Mouse (Mus musculus): ENCODE results near the gene Slc6a16. TPM values are rescaled to one million over a fixed set of nuclear protein-coding genes. Genes with fewer than 3 reads are reported as not detected.
A peak's percentile ranks its signal among the peaks of the same experiment; 100 is the strongest.

The Slc6a16 gene
- total RNA-seq, 1 experiment = 12.7 TPM

DNA sequence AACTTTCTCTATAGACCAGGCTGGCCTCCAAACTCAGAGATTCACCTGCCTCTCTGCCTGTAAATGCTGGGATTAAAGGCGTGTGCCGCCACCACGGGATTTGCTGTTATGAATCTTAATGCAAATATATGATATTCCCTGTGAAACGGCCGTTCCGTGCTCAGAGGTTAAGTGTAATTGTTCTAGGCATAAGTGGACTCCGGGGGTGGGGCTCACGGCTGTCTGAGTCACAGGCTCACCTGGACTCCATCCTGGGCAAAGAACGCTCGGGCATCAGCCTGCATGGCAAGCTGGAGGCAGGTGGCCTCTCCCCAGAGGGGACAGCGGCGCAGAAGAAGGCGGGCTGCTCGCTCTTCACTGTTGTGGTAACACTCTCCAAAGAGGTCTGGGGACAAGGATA is 75.7 kb downstream of the Slc6a16 start:
- peak overlapping the region in 1 of 2 experiments; percentile 25; a peak in 1 of 4 replicates for H3K4me3 ChIP-seq (ENCODE audit: insufficient read depth in 1 of 2, low read depth in 1 of 2, low read length in 2 of 2, poor library complexity in 1 of 2, severe bottlenecking in 1 of 2)

DNA sequence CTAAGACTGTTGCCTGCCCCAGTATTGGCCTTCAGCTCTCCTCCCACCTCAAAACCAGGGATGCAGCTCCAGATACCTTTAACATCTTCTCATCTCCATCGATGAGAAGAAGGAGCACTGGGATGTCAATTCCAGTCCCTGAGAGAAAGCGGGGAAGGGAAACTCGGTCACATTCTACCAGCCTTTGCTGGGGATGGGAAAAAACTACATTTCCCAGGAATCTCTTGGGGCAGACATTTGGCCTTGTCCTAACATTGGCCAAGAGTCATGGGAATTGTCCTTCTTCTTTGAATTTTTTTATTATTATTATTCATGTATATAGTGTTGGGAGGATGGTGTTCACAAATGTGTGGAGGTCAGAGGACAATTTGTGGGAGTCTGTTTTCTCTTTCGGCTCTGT is 81.4 kb downstream of the Slc6a16 start:
- no peaks in the 10 kb centered on the region for H3K9me3 ChIP-seq (ENCODE audit: control insufficient read depth, insufficient read depth, low read depth, low read length)
- no peak for DNase-seq (ENCODE audit: low read depth, low spot score)
- H3K9ac ChIP-seq (ENCODE audit: insufficient read depth, low read depth, low read length, poor library complexity, severe bottlenecking) = no peak overlapping the region
- TF ChIP-seq MAFK (IDR thresholded peaks at IDR 0.05; ENCODE audit: insufficient read depth, low read depth, low read length) = no peak
- TF ChIP-seq ZC3H11A (IDR thresholded peaks at IDR 0.05; ENCODE audit: borderline replicate concordance, low read depth, low read length) = no peak
- TF ChIP-seq HCFC1 (IDR thresholded peaks at IDR 0.05; ENCODE audit: borderline replicate concordance, insufficient read depth, low read length) = peak; percentile 73; the same call in 1 of the 2 replicates
- H3K27ac ChIP-seq (ENCODE audit: insufficient read depth, low read depth, low read length, poor library complexity, severe bottlenecking) = no peak overlapping the region
- H3K4me3 ChIP-seq (ENCODE audit: insufficient read depth in 1 of 2, low read depth in 1 of 2, low read length in 2 of 2, poor library complexity in 1 of 2, severe bottlenecking in 1 of 2) = no peak overlapping the region
- H3K36me3 ChIP-seq (ENCODE audit: control insufficient read depth, insufficient read depth, low read length, poor library complexity, severe bottlenecking) = peaks cover 24% of the 10 kb centered on the region; the same call in 1 of the 2 replicates
- H3K4me1 ChIP-seq (ENCODE audit: control insufficient read depth in 2 of 2, insufficient read depth in 2 of 2, low read length in 2 of 2, poor library complexity in 1 of 2) = peaks cover 0 to 7% of the 10 kb centered on the region in 2 experiments; a peak in 1 of 4 replicates
- in situ Hi-C loops (cut with MboI; ENCODE audit: low sequenced_read_pairs in 2 of 2, unreplicated experiment in 2 of 2) = no loop called here

More for the DNA sequence above, 75.7 kb downstream of the Slc6a16 start:
- TF ChIP-seq ZC3H11A (IDR thresholded peaks at IDR 0.05; ENCODE audit: borderline replicate concordance, low read depth, low read length) (no peak), CHD2 (IDR thresholded peaks at IDR 0.05; ENCODE audit: low read depth, low read length) (no peak), MAFK (IDR thresholded peaks at IDR 0.05; ENCODE audit: insufficient read depth, low read depth, low read length) (no peak), HCFC1 (IDR thresholded peaks at IDR 0.05; ENCODE audit: borderline replicate concordance, insufficient read depth, low read length) (no peak)
- Histone ChIP-seq H3K9me3 (ENCODE audit: control insufficient read depth, insufficient read depth, low read depth, low read length) (no peaks in the 10 kb centered on the region), H3K36me3 (ENCODE audit: control insufficient read depth, insufficient read depth, low read length, poor library complexity, severe bottlenecking) (peaks cover 23% of the 10 kb centered on the region; the same call in 1 of the 2 replicates), H3K4me1 (ENCODE audit: control insufficient read depth in 2 of 2, insufficient read depth in 2 of 2, low read length in 2 of 2, poor library complexity in 1 of 2) (peaks cover 0 to 7% of the 10 kb centered on the region in 2 experiments; a peak in 1 of 4 replicates), H3K27ac (ENCODE audit: insufficient read depth, low read depth, low read length, poor library complexity, severe bottlenecking) (no peak overlapping the region), H3K9ac (ENCODE audit: insufficient read depth, low read depth, low read length, poor library complexity, severe bottlenecking) (0 out of 2 replicates have a peak overlapping the region, but pooled peaks have one; percentile 10)
- in situ Hi-C loops (cut with MboI; ENCODE audit: low sequenced_read_pairs in 2 of 2, unreplicated experiment in 2 of 2) = no loop called here
- DNase-seq (ENCODE audit: low read depth, low spot score) = no peak

Other genes starting within 250 kb of the Slc6a16 start
- 45.9 and 68.4 TPM in 2 replicates for gene Irf3, start 243.4 kb upstream of the Slc6a16 start, total RNA-seq (2012; rRNA removed)
- gene Bcl2l12, start 242.4 kb upstream of the Slc6a16 start, total RNA-seq (2012; rRNA removed) = 11.9 and 13.0 TPM in 2 replicates
- 39.0 and 39.2 TPM in 2 replicates for gene Scaf1, start 224.7 kb upstream of the Slc6a16 start, total RNA-seq (2012; rRNA removed)
- gene Rras, start 223.1 kb upstream of the Slc6a16 start, total RNA-seq (2012; rRNA removed) = 11.1 and 14.4 TPM in 2 replicates
- 32.3 and 37.5 TPM in 2 replicates for gene Prr12, start 188.2 kb upstream of the Slc6a16 start, total RNA-seq (2012; rRNA removed)
- gene Nosip, start 178.7 kb upstream of the Slc6a16 start, total RNA-seq (2012; rRNA removed) = 94.2 and 106 TPM in 2 replicates
- gene Prrg2, start 178.4 kb upstream of the Slc6a16 start, total RNA-seq (2012; rRNA removed) = 9.8 and 11.4 TPM in 2 replicates
- 137 and 207 TPM in 2 replicates for gene Rcn3, start 148.9 kb upstream of the Slc6a16 start, total RNA-seq (2012; rRNA removed)
- gene Fcgrt, start 137.2 kb upstream of the Slc6a16 start, total RNA-seq (2012; rRNA removed) = 10.6 and 15.1 TPM in 2 replicates
- gene Rps11, start 116.6 kb upstream of the Slc6a16 start, total RNA-seq (2012; rRNA removed) = 1,746 and 1,854 TPM in 2 replicates
- 3,971 and 5,136 TPM in 2 replicates for gene Rpl13a, start 112.3 kb upstream of the Slc6a16 start, total RNA-seq (2012; rRNA removed)
- 0.36 and 0.90 TPM in 2 replicates for gene Gm45713, start 104.9 kb upstream of the Slc6a16 start, total RNA-seq (2012; rRNA removed)
- 1.8 and 1.9 TPM in 2 replicates for gene Flt3l, start 104.7 kb upstream of the Slc6a16 start, total RNA-seq (2012; rRNA removed)
- gene Pih1d1, start 86.8 kb upstream of the Slc6a16 start, total RNA-seq (2012; rRNA removed) = 69.9 and 70.2 TPM in 2 replicates
- 108 and 115 TPM in 2 replicates for gene Aldh16a1, start 86.5 kb upstream of the Slc6a16 start, total RNA-seq (2012; rRNA removed)
- gene Slc17a7, start 77.1 kb upstream of the Slc6a16 start, total RNA-seq (2012; rRNA removed) = 3.4 and 4.4 TPM in 2 replicates
- gene Gfy, start 61.5 kb upstream of the Slc6a16 start, total RNA-seq (2012; rRNA removed) = 0.11 TPM in 1 of 2 replicates, not detected in the other
- 0.54 TPM in 1 of 2 replicates, not detected in the other for gene Pth2, start 60.1 kb upstream of the Slc6a16 start, total RNA-seq (2012; rRNA removed)
- gene Ccdc155, start 36.2 kb upstream of the Slc6a16 start, total RNA-seq (2012; rRNA removed) = 2.4 and 2.7 TPM in 2 replicates
- gene Dkkl1, start 28.9 kb upstream of the Slc6a16 start, total RNA-seq (2012; rRNA removed) = 4.7 and 6.9 TPM in 2 replicates
- 95.9 and 111 TPM in 2 replicates for gene Tead2, start 25.3 kb upstream of the Slc6a16 start, total RNA-seq (2012; rRNA removed)
- 37.6 and 50.8 TPM in 2 replicates for gene Cd37, start 2.0 kb upstream of the Slc6a16 start, total RNA-seq (2012; rRNA removed)
- 0.21 and 0.67 TPM in 2 replicates for gene Slc6a21, start 36.4 kb downstream of the Slc6a16 start, total RNA-seq (2012; rRNA removed)
- gene Trpm4, start 92.7 kb downstream of the Slc6a16 start, total RNA-seq (2012; rRNA removed) = 26.5 and 48.5 TPM in 2 replicates
- gene Hrc, start 94.2 kb downstream of the Slc6a16 start, total RNA-seq (2012; rRNA removed) = 0.71 and 1.4 TPM in 2 replicates
- gene Ppfia3, start 125.9 kb downstream of the Slc6a16 start, total RNA-seq (2012; rRNA removed) = 6.9 and 12.6 TPM in 2 replicates
- gene Lin7b, start 129.5 kb downstream of the Slc6a16 start, total RNA-seq (2012; rRNA removed) = 5.6 and 11.3 TPM in 2 replicates
- 303 and 310 TPM in 2 replicates for gene Snrnp70, start 154.7 kb downstream of the Slc6a16 start, total RNA-seq (2012; rRNA removed)
- gene Kcna7, start 164.6 kb downstream of the Slc6a16 start, total RNA-seq (2012; rRNA removed) = 0.85 and 2.3 TPM in 2 replicates
- gene Ntf5, start 172.6 kb downstream of the Slc6a16 start, total RNA-seq (2012; rRNA removed) = 2.4 and 3.6 TPM in 2 replicates
- 0.37 TPM in 1 of 2 replicates, not detected in the other for gene Lhb, start 179.7 kb downstream of the Slc6a16 start, total RNA-seq (2012; rRNA removed)
- 26.1 and 26.8 TPM in 2 replicates for gene Gys1, start 193.8 kb downstream of the Slc6a16 start, total RNA-seq (2012; rRNA removed)
- 228 and 281 TPM in 2 replicates for gene Ruvbl2, start 197.0 kb downstream of the Slc6a16 start, total RNA-seq (2012; rRNA removed)
- 398 and 408 TPM in 2 replicates for gene Ftl1, start 218.8 kb downstream of the Slc6a16 start, total RNA-seq (2012; rRNA removed)
- 388 and 591 TPM in 2 replicates for gene Bax, start 225.8 kb downstream of the Slc6a16 start, total RNA-seq (2012; rRNA removed)
- 2.6 TPM in 2 replicates for gene Tulp2, start 240.8 kb downstream of the Slc6a16 start, total RNA-seq (2012; rRNA removed)
- 0.71 TPM in 1 of 2 replicates, not detected in the other for gene Gm45808, start 245.7 kb downstream of the Slc6a16 start, total RNA-seq (2012; rRNA removed)
- gene Dhdh, start 247.7 kb downstream of the Slc6a16 start, total RNA-seq (2012; rRNA removed) = 3.6 and 5.3 TPM in 2 replicates

Measured in ES-E14 (cell line).